Comparison of ENCODE assay signal across 8 mouse cellular contexts in genomic region chr2:105399085-105399891, GRCm38 (mm10). TPM values are rescaled to one million over a fixed set of nuclear protein-coding genes. Genes with fewer than 3 reads are reported as not detected.
DNase-seq lines count a peak whose midpoint lies in the region.

Gene Rcn1 (minus strand): TSS chr2:105399319.

- peak; percentile 99 for DNase-seq in MEL-GATA-1-ER (ENCODE audit: extremely low read depth, low read depth)
- DNase-seq in cerebellum, adult 8-10 months: peak; percentile 13
- DNase-seq in forelimb bud, embryonic 11.5 days (ENCODE audit: low read depth, low spot score): peak; percentile 85
- DNase-seq in heart, postnatal 4 days: peak; percentile 88
- peak in 1 of 2 experiments; percentile 14 for DNase-seq in layer of hippocampus, adult 8-10 months (ENCODE audit: low spot score in 2 of 2)
- DNase-seq in lung, postnatal 10 days: peak; percentile 94
- DNase-seq in ovary, postnatal 36 days (ENCODE audit: low spot score): peak; percentile 87
- peak; percentile 72 to 79 for DNase-seq in thymus, postnatal 36 days

RNA-seq across cellular contexts. Expression of gene Rcn1, which starts in this region (rescaled TPM):
- 10 to 100 TPM; 57.3 to 61.7 TPM for total RNA-seq in heart, postnatal 4 days (2021)
- 10 to 100 TPM; 17.5 to 21.8 (median 20.0) TPM for total RNA-seq in layer of hippocampus, adult 8-10 months (2022)
